Mouse (Mus musculus) liver (tissue): ENCODE data around the gene Wrb.
A peak's percentile ranks its signal among the peaks of the same experiment; 100 is the strongest.
"Not testable (repeated sequence)": the region's sequence is repeated elsewhere in the genome, so short reads cannot be mapped to it uniquely, and the experiment has no call there.

ENCODE experiments used
- DNase-seq: peaks from one replicate; pipeline ENCODE4 v3.0.0-alpha.2; 2020; ENCODE audit warnings: mixed read lengths

Wrb gene

DNA sequence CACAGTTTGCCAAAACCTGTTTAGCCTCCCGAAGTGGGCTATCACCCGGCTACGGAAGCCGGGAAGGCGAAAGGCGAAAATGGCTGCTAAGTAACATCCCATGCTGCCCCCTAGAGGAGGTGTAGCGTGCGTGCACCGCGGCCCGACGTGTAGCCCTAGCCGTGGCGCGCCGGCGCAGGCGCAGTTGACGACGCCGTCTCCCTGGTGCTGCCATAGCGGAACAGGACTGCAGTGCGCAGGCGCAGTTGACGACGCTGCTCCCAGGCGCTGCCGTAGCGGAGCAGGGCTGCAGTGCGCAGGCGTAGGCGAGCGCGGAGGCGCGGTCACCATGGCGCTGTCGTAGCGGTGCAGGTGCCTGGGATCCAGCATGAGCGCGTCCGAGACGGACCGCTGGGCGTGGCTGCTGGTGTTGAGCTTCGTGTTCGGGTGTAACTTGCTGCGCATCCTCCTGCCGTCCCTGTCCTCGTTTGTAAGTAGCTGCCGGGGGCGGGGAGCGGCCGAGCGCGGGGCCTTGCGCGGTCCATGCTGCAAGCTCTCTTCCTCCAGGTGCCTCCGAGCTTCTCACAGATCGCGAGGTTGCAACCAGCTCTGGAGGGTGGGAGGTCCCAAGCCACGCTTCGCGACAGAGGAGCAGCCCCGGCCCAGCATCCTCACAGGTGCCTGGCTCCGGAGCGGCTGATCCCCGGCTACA lies at the start of gene Wrb:
Wrb (plus strand) TSS at position 298 of the 691 bp plus-strand sequence.
- peak; percentile 99 for DNase-seq

DNA sequence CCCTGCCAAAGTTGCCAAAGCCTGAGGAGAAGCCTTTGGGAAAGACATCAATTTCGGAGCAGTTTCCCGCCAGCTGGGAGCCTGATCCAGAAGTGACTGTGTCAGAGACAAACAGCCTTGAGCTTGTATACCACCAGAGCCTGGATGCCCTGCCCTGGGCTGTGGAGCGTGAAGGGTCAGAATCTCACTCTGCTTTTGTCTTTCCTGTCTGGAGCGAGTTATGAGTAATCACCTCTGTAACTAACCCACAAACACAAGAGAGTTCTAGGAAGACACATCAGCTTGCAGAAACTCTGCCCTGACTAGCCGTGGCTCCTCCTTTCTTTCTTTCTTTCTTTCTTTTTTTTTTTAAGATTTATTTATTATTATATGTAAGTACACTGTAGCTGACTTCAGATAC lies 49.2 kb upstream of the Wrb start:
- DNase-seq = no peak

DNA sequence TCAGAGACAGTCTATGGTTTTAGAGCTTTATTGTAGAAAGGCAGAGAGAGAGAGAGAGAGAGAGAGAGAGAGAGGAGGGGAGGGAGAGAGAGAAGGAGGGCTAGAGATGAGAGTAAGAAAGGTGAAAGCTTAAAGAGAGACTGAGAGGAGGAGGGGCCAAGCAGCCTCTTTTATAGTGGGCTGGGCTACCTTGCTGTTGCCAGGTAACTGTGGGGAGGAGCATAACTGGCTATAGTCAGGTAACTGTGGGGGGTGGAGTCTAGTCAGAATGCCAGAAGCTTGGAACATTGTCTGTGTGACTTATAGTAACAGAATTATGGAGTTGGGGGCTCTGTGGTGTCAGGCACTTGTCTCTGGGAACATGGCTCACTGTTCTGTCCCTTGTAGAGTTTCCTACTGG lies 47.4 kb upstream of the Wrb start:
- not testable (repeated sequence) for DNase-seq

DNA sequence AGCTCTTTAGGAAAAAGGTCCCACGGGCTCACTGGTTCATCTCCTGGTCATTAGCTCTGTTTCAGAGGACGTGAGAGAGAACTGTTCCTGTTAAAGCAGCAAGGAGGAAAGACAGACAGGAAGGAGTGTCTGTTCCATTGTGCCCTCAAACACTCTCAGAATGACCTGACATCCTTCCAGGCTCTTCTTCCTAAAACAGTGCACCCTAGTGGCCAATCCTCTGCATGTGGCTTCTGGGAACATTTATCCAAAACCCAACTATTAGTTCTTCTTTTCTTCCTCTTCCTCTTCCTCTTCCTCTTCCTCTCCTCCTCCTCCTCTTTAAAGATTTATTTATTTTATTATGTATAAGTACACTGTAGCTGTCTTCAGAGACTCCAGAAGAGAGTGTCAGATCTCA lies 42.2 kb upstream of the Wrb start:
- DNase-seq = no peak

DNA sequence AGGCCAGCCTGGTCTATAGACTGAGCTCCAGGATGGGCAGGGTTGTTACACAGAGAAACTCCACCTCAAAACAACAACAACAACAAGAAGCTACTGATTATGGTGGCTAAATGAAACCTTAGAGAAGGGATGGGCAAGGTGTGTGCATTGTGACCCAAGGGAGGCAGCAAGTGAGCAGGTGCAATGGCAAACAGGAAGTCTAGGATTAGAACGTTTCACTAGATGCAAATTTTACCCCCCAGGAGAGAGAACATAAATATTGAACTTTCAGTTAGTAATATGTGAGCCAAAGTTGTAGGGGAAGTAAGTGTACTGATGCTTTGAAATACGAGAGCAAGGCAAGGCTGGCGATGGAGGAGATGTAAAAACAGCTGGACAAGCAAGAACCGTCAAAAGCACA lies 35.5 kb upstream of the Wrb start:
- no peak for DNase-seq

DNA sequence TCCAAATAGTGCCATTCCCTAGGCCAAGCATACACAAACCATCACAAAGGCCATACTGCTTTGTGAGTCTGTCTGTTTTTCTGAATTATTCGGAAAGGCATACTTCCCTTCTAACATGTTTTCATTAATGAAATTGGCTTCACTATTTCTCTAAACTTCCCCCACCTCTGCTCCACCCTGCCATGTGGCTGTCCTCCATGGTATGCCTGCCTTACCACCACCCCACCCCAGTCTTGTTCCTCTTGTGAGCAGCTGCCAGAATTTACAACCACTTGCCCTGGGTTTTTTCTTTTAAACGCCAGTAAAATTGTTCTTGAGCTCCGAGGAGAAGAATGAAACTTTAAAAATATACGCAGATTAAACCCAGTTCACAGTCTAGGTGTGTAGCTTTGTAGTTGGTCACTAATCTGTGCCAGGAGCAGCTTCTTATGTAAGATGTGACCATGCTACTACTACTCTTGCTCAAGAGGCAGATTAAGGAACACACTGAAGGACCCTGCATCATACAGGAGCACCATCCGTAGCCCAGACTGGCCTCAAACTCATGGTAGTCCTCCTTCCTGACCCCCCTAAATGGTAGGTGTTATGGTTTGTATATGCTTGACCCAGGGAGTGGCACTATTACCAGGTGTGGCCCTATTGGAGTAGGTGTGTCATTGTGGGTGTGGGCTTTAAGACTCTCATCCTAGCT lies 34.4 kb upstream of the Wrb start:
- no peak for DNase-seq

DNA sequence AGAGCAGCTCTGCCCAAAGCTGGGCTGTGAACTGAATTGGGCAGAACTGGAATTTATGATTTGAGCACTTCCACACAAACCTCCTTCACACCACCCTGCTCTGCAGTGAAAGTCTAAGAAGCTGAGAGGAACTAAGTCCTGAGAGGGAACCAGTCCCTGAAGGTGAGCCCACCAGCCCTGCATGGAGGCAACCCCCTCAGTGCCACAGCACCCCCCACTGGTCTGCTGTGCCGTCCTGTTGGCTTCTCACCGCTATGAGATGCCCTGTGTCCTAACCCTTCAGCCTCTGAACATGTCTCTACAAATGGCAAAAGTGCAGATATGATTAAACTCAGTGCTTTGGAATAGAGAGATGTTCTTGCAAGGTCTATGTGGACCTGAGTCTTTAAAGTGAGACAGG lies 32.4 kb upstream of the Wrb start:
- no peak for DNase-seq

DNA sequence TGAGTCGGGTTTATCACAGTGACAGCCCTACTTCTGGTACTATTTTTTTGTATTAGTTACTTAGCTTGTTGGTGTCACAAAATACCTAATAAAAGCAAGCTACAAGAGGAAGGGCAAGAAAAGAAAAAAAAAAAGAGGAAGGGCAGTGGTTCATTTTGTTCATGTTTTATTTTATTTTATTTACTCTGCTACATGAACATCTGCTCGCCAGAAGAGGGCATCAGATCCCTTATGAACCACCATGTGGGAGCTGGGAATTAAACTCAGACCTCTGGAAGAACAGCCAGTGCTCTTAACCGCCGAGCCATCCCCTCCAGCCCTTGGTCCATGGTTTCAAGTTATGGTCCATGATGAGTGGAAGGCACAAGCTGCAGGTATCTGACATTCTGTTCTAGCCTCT lies 30.5 kb upstream of the Wrb start:
- DNase-seq = no peak

DNA sequence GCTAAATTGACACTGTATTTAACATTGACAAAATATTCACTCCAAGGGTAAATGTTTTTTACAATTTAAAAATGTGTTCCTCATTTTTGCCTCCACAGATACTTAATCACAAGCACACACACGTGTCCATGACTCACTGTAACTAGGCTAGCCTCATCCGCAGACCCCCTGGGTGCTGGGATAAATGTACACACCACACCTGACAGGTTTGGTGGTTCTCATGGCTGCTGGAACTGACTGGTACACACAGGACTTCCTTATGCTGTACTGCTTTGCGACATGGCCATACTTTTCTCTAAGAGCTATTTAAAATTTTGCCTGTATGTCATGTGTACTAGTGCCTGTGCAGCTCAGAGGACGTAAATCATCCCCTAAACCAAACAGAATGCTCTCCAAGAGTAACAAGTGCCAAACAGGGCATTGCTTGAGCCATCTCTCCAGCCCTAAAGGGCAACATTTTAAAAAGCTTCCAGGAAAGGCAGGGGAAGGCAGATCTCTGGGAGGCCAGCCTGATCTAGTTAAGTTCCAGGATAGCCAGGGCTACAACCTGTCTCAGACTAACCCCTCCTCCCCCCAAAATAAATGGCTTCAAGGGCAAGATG lies 25.1 kb upstream of the Wrb start:
- no peak for DNase-seq

DNA sequence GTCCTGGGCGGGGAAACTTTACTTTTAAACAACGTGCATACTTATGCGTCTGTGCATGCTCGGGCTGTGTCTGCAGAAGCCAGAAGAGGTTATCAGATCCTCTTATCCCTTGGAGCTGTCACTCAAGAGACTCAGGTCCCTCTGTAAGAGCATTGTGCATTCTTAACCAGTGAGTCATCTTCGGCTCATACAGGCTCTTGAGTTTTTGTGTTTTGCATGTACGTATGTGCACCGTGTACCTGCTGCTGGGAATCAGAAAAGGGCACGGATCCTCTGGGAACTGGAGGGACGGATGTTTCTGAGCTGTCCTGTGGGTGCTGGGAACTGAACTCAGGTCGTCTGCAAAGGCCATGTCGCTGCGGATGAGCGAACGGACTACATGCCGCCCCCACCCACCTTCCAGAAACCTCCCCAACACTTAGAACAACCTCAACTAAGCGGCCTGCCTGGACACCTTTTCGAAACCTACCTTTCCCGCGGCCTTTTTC lies 18.5 kb upstream of the Wrb start:
- DNase-seq = no peak

DNA sequence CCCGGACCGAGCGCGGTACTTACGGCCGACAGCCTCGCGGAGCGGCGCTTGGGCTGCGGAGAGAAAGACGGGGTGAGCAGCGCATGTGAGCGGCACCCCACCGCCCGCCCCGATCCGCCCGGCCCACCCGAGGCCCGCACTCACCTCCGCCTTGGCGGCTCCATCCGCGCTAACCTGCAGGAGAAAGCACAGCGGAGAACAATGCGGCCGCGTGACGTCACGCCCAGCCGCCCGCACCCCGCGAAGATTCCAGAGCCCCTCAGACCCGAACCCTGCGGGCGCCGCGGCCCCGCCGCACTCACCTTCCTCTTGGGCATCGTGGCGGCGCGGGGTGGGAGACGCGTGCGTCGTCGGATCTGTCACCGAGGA lies 17.9 kb upstream of the Wrb start:
- DNase-seq = no peak

DNA sequence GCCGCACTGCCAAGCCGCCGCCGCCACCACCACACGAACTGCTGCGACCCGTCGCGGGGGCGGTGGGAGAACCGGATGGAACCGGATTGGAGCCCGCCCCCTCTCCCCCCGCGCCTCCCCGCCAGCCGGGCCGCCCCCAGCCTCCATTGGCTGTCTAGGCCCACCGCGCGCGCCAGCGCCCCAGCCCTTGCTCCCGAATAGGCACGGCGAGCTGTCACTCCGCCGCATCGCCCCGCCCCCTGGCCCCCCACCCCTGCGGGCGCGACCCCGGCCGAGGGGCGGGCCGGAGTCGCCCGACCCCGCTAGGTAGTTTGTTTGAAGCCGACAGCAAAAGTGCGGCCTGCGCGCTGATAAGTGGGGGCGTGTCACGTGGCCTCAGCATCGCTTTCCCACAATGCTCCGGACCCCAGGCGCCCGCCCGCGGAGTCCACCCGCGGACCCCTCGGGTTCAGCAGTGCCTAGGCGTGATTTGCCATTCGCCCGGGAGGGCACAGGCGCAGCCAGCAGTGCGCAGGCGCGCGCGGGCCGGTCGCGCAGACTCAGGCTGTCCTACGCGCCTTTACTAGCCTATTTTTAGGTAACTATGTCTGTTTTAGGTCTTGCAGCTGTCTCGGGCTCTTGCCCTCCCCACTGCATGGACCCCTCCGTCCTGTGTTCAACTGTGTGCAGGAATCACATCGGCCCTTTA lies 17.4 kb upstream of the Wrb start, which contains the start of gene Hmgn1:
Hmgn1 (minus strand) TSS at position 73 of the 688 bp plus-strand sequence.
- DNase-seq = peak; percentile 93

DNA sequence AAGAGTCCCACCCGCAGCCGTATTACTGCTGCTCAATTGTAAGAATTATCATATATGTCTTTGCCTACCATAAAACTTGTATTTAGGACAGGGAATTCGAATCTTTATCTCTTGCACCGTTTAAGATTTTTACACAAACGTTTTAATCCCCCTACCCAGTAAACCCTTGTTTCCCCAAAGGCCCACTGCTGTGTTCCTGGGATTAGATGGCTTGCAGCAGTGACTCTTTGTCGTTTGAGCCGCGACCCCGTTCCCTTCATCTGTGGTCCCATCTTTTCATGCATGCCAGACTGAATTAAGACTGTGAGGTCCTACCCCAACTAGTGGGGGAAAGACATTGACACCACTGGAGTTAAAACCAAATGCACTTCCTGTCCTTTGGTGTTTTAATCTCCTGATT lies 16.7 kb upstream of the Wrb start:
- DNase-seq = no peak

DNA sequence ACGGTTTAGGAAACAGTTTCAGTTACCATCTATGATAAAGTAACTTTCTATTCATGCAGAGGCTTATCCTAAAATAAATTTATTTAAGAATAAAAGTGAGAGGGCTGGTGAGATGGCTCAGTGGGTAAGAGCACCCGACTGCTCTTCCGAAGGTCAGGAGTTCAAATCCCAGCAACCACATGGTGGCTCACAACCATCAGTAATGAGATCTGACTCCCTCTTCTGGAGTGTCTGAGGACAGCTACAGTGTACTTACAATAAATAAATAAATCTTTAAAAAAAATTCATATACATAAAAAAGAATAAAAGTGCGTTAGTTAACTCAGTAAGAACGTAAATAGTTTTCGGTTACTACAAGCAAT lies 478 bp upstream of the Wrb start:
- not testable (repeated sequence) for DNase-seq

DNA sequence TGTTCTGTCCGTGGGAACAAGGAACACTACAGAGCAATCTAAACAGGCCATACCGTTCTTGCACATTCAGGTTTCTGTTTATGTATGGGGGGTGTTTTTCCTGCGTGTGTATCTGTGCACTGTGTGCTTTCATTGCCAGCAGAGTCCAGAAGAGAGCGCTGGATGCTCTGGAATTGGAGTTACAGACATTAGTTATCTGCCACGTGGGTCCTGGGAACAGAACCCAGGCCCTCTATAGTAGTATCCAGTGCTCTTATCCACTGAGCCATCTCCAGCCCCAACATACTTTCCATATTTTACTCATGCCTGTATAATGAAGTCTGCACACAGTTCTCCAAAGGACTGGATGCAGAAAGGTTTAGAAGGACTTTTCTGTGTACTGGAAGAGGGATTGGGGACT lies 607 bp downstream of the Wrb start:
- no peak for DNase-seq

DNA sequence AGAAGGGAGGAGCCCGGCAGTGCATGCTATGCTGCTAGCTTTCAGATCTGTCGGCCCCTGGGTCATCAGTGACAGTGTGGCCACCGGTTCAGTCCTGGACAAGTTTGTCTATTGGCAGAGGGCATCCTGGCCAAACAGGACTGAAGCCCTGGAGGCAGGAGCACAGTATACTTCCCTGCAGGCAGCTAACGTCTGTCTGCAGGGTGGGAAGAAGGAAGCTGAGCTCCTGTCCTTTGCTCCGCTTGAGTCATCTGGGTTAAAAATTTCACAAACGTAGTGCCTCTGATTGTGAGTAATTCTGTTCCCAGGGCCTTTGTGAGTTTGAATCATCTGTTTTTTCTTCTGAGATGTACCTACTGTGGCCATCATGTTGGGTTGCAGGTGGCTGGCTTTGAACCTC lies 3.6 kb downstream of the Wrb start:
- no peak for DNase-seq

DNA sequence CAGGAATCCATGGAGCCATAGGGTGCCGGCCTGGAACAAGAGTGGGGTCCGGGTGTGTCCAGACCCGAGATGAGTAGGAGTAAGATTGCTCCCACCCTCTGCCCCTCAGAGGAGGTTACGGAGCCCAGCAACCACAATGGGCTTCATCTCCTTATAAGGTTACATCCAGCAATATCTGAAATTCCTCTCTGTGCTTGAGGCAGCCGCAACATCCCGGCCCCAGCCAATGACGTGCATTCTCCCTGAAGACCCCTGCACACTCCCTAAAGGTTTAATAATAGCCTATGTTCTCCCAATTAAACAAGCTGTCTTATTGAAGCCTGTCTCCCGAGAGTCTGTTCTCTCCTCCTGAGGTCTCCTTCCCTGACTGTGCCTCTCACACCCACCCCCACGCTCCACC lies 4.1 kb downstream of the Wrb start:
- DNase-seq = no peak

DNA sequence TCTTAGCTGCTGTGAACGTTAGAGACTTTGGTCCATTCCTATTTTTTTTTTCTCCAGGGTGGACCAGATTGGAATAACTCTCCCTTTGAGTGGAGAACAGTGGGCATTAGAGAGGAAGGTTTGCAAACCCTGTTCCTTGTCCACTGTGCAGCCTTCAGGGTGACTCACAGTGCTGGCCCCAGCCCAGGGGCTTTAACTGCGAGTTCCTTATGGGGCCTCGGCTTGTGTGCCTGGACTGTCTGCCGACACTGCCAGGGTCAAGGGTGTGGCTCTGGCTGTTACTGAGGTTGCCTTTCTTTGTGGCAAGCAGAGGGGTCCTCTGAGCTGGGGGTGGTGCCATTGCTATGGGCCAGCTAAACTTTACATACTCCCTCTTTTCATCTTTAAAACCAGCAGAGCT lies 5.8 kb downstream of the Wrb start:
- no peak for DNase-seq

DNA sequence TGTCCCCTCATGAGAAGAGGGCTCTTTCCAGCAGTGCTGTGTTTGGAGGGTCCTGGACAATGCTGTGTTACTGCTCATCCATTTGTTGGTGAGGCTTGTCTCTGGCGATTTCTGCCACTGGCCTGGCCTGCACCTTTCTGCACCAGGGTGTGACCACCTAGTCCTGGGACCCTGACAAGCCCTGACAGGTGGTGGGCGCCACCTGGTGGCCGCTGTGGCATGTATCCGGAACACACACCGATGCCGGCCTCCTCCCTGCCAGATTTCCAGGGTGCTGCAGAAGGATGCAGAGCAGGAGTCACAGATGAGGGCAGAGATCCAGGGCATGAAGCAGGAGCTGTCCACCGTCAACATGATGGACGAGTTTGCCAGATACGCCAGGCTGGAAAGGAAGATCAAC lies 6.3 kb downstream of the Wrb start:
- DNase-seq = peak; percentile 77

DNA sequence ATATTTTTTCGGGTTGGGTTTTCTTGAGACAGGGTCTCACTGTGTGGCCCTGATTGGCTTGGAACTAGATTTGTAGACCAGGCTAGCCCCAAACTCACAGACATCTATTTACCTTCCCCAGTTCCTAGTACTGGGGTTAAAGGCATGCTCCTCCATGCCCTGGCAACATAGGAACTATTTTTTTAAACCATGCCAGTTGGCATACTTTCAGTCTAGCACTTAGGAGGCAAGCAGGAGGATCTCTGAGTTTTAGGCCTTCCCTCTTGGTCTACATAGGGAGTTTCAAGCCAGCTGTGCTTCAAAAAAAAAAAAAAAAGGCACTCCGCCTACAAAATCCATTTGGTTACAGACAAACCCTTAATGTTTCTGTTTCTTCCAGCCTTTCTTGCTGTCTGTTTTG lies 9.3 kb downstream of the Wrb start:
- DNase-seq = no peak

DNA sequence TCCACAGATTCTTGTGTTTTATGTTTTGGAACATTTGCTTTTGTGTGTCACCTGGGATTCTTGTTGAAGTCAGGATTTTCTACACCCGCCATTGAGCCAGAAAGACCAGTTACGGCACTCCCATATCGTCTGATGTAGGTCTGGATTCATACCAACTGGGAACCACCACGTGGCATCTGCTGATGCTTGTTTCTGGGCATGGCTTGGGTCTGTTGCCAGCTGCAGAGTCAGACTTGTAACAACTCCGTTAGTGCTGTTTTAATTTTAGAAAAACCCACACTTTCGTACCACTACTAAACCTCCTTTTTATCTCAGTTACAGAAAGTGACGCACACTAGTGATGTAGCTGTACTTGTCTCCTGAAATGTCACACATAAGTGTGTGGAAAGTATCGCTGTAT lies 10.8 kb downstream of the Wrb start:
- no peak for DNase-seq

DNA sequence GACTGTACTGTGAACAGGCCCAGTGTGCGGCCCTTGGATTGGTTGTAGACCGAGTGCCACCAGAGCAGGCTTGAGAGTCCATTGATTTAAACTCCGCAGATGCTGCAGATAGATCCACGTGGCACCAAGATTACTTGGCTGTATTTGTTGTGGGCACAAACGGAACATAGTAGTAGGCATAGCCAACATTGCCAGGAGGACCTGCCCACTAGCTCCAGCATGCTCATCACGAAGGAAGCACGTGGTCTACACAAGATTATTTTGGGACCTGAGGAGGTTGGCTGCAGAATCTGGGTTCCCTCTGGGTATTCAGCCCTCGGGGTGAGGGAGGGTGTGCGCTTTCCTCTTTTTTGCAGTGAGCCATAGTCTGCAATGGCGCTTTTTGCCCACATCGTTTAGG lies 12.0 kb downstream of the Wrb start:
- DNase-seq = no peak

DNA sequence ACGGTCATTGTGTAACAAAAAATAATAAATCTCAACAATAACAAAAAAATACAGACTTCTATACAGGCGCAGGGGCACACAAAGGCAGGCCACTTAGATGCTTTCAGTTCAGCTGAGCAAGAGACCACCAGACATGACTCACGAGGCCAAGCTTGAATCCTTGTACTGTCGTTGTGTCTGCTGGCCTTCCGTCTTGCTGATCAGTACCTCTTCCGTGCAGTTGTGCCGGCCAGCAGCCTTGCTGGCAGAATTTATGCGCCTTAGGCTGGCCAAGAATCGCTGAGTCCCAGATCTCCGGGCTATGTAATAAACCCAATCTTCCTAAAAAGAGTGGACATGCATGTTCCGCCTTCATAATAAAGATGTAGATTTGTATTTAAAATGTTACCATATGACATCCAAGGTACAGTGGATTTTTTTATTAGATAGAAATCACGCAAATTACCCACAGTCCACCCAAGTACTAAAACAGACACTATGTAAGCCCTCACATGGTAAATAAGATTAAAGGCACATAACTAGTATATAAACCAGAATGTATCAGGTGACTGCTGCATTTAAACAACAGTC lies 13.4 kb downstream of the Wrb start:
- DNase-seq = no peak
